Mouse (Mus musculus) heart, adult 2 months (tissue): ENCODE results near the gene Caskin2. TPM values are rescaled to one million over a fixed set of nuclear protein-coding genes. Genes with fewer than 3 reads are reported as not detected.
A peak's percentile ranks its signal among the peaks of the same experiment; 100 is the strongest.

Experiments used
- DNase-seq, 2 experiments: peaks; one replicate each; pipeline ENCODE4 v3.0.0; 2021
- H3K27ac ChIP-seq: fragments of 200-600 bp; 2 replicates; pipeline ENCODE4 v1.8.1; 2022
- H3K27me3 ChIP-seq: fragments of 200-500 bp; 2 replicates; pipeline ENCODE4 v1.6.1; 2012; ENCODE audit warnings: mild to moderate bottlenecking, low read length, inconsistent platforms, mixed read lengths; ENCODE audit not compliant: control insufficient read depth, insufficient read depth
- H3K36me3 ChIP-seq: fragments of 200-500 bp; 2 replicates; pipeline ENCODE4 v1.6.1; 2012; ENCODE audit warnings: low read length, inconsistent platforms; ENCODE audit not compliant: control insufficient read depth, insufficient read depth
- H3K4me1 ChIP-seq: fragments of 200-500 bp; 2 replicates; pipeline ENCODE4 v1.6.1; 2011; ENCODE audit warnings: low read length; ENCODE audit not compliant: control insufficient read depth, insufficient read depth
- H3K4me3 ChIP-seq: fragments of 200-600 bp; 2 replicates; pipeline ENCODE4 v1.8.1; 2022
- H3K79me2 ChIP-seq: fragments of 200-500 bp; replicated peaks from 2 replicates; pipeline ENCODE4 v1.6.1; 2012; ENCODE audit warnings: mild to moderate bottlenecking, inconsistent platforms, low read length, moderate library complexity, mixed read lengths; ENCODE audit not compliant: control insufficient read depth, insufficient read depth
- H3K9ac ChIP-seq: fragments of 200-500 bp; 2 replicates; pipeline ENCODE4 v1.6.1; 2012; ENCODE audit warnings: low read depth, mild to moderate bottlenecking, control low read depth, inconsistent platforms, low read length, mixed read lengths
- CTCF ChIP-seq: fragments of 200-600 bp; IDR thresholded peaks from 2 replicates; pipeline ENCODE4 v1.8.1; 2022; ENCODE audit warnings: antibody characterized with exemption, mild to moderate bottlenecking, moderate library complexity
- EP300 ChIP-seq: fragments of 200-500 bp; IDR thresholded peaks from 2 replicates; pipeline ENCODE4 v1.6.1; 2011; ENCODE audit warnings: low read depth, low read length, control low read depth; ENCODE audit not compliant: insufficient read depth
- POLR2A ChIP-seq: fragments of 200-500 bp; IDR thresholded peaks from 2 replicates; pipeline ENCODE4 v1.6.1; 2011; ENCODE audit warnings: mild to moderate bottlenecking, low read depth, low read length, control low read depth; ENCODE audit not compliant: insufficient read depth
- WGBS: fragments of 180-500 bp; shearing (Covaris S2); methylation state at CpG from one replicate; pipeline ENCODE4 v1.1.7; 2018; 5-methylcytosine and 5-hydroxymethylcytosine counted together
- intact Hi-C: fragments of 180-260 bp; cut with DNase I; formaldehyde crosslinking; loops from one replicate; pipeline ENCODE4 v1.15.1; 2025
- polyA plus RNA-seq: library from polyadenylated mRNA; depleted of rRNA; stranded (reverse); fragments of >200 nt; gene quantifications from 2 replicates; pipeline ENCODE4 v1.2.3, GENCODE M21; 2012
- total RNA-seq, 2 experiments: library from RNA; stranded (reverse); gene quantifications; 2 replicates each; pipeline ENCODE4 v1.2.3; 2021

Gene Caskin2
- total and polyA plus RNA-seq, 3 experiments = 38.5 to 43.8 (median 40.5) TPM

- H3K4me1 ChIP-seq = peaks cover 2% of the 10 kb centered on the region; the same call in 1 of the 2 replicates
Measured at GRCm38 (mm10) chr11:115827624-115828023, 14.2 kb upstream of the Caskin2 start.

GRCm38 (mm10) chr11:115826487-115826886 lies 13.0 kb upstream of the Caskin2 start:
- 75% methylated on average over 5 of the region's 5 CpGs for WGBS
- H3K27ac ChIP-seq = no peak overlapping the region
- no peak for TF ChIP-seq EP300
- no peak for TF ChIP-seq CTCF
- TF ChIP-seq POLR2A = no peak
- intact Hi-C loops = no loop called here
- no peak overlapping the region for H3K4me3 ChIP-seq
- H3K36me3 ChIP-seq = no peaks in the 10 kb centered on the region
- H3K4me1 ChIP-seq = peaks cover 2% of the 10 kb centered on the region; the same call in 1 of the 2 replicates
- H3K27me3 ChIP-seq = no peaks in the 10 kb centered on the region
- no peaks in the 10 kb centered on the region for H3K79me2 ChIP-seq
- no peak for DNase-seq
- H3K9ac ChIP-seq = no peak overlapping the region

More at GRCm38 (mm10) chr11:115827624-115828023, 14.2 kb upstream of the Caskin2 start:
- H3K9ac ChIP-seq = no peak overlapping the region
- no peaks in the 10 kb centered on the region for H3K27me3 ChIP-seq
- intact Hi-C loops = no loop called here
- DNase-seq = no peak
- H3K27ac ChIP-seq = no peak overlapping the region
- no peak for TF ChIP-seq POLR2A
- no peak overlapping the region for H3K4me3 ChIP-seq
- WGBS = 82% methylated on average over 6 of the region's 6 CpGs
- no peaks in the 10 kb centered on the region for H3K36me3 ChIP-seq
- H3K79me2 ChIP-seq = no peaks in the 10 kb centered on the region

GRCm38 (mm10) chr11:115824813-115825212 lies 11.4 kb upstream of the Caskin2 start:
- Histone ChIP-seq H3K36me3 (no peaks in the 10 kb centered on the region), H3K4me3 (peak overlapping the region; percentile 88), H3K27ac (no peak overlapping the region), H3K4me1 (peaks cover 2% of the 10 kb centered on the region; the same call in 1 of the 2 replicates), H3K9ac (no peak overlapping the region; the same call in 1 of the 2 replicates), H3K79me2 (no peaks in the 10 kb centered on the region), H3K27me3 (no peaks in the 10 kb centered on the region)
- no peak for DNase-seq
- TF ChIP-seq EP300 (no peak), POLR2A (no peak), CTCF (no peak)
- intact Hi-C loops = loop anchor here (2.0 to 5.0 kb wide), 2 partner anchors 34 to 193 kb away; partner anchors contain the start of gene Myo15b
- 31% methylated on average over 11 of the region's 11 CpGs for WGBS

GRCm38 (mm10) chr11:115823774-115824740 lies 10.6 kb upstream of the Caskin2 start, which contains the start of gene Llgl2:
Gene Llgl2, plus strand, starts transcription at chr11:115824049.
- WGBS = 1% methylated on average over 85 of the region's 87 CpGs

GRCm38 (mm10) chr11:115821001-115821400 lies 7.6 kb upstream of the Caskin2 start:
- no peak overlapping the region for H3K9ac ChIP-seq
- DNase-seq = no peak
- H3K27ac ChIP-seq = no peak overlapping the region
- H3K4me3 ChIP-seq = no peak overlapping the region
- TF ChIP-seq CTCF (no peak), EP300 (no peak), POLR2A (no peak)
- WGBS = 49% methylated on average over 4 of the region's 4 CpGs
- no peaks in the 10 kb centered on the region for H3K36me3 ChIP-seq
- peaks cover 2% of the 10 kb centered on the region; the same call in 1 of the 2 replicates for H3K4me1 ChIP-seq
- H3K79me2 ChIP-seq = no peaks in the 10 kb centered on the region
- no peaks in the 10 kb centered on the region for H3K27me3 ChIP-seq
- intact Hi-C loops = loop anchor here (5.0 kb wide), 1 partner anchor 189 kb away; no protein-coding TSS in a partner anchor

More at GRCm38 (mm10) chr11:115823774-115824740, 10.6 kb upstream of the Caskin2 start, which contains the start of gene Llgl2:
- TF ChIP-seq CTCF = peak; percentile 19; the same call in 1 of the 2 replicates
- no peak for TF ChIP-seq EP300
- peak; percentile 74 for TF ChIP-seq POLR2A
- H3K27me3 ChIP-seq = no peaks in the 10 kb centered on the region
- peak within 1 kb of the TSS; percentile 88 for H3K4me3 ChIP-seq
- intact Hi-C loops = loop anchor here (2.0 to 5.0 kb wide), 2 partner anchors 35 to 192 kb away; partner anchors contain the start of gene Myo15b
- DNase-seq = peak; percentile 90 to 93
- no peaks in the 10 kb centered on the region for H3K79me2 ChIP-seq
- H3K36me3 ChIP-seq = no peaks in the 10 kb centered on the region
- peak within 1 kb of the TSS; percentile 79 for H3K9ac ChIP-seq
- H3K27ac ChIP-seq = peak within 1 kb of the TSS; percentile 70
- H3K4me1 ChIP-seq = peaks cover 2% of the 10 kb centered on the region; the same call in 1 of the 2 replicates
